Mouse (Mus musculus) heart, adult 2 months (tissue): Measurements from ENCODE around the gene Dtx1.

ENCODE experiments used
- EP300 ChIP-seq: fragments of 200-500 bp; IDR thresholded peaks from 2 replicates; pipeline ENCODE4 v1.6.1; 2011; ENCODE audit warnings: low read depth, low read length, control low read depth; ENCODE audit not compliant: insufficient read depth
- POLR2A ChIP-seq: fragments of 200-500 bp; IDR thresholded peaks from 2 replicates; pipeline ENCODE4 v1.6.1; 2011; ENCODE audit warnings: mild to moderate bottlenecking, low read depth, low read length, control low read depth; ENCODE audit not compliant: insufficient read depth

- TF ChIP-seq POLR2A (no peak), EP300 (no peak)
Measured at GRCm38 (mm10) chr5:120640094-120640493, 71.6 kb downstream of the Dtx1 start.
